Mouse (Mus musculus) spleen, adult 2 months (tissue): ENCODE measurements at regions not wholly inside any gene's neighbourhood (a gene's known extent, or its start where the extent isn't known, plus 50 kb on each side); places are given as distances from the start of the nearest gene placed in this dataset.

Experiments used
- CTCF ChIP-seq: fragments of 200-500 bp; IDR thresholded peaks from 2 replicates; pipeline ENCODE4 v1.5.1; 2011; ENCODE audit warnings: mild to moderate bottlenecking, inconsistent platforms; ENCODE audit not compliant: insufficient read depth, insufficient read length, insufficient replicate concordance; ENCODE audit errors: extremely low read depth
- POLR2A ChIP-seq: fragments of 200-500 bp; IDR thresholded peaks from 2 replicates; pipeline ENCODE4 v1.6.1; 2011; ENCODE audit warnings: low read depth, low read length, inconsistent platforms

DNA sequence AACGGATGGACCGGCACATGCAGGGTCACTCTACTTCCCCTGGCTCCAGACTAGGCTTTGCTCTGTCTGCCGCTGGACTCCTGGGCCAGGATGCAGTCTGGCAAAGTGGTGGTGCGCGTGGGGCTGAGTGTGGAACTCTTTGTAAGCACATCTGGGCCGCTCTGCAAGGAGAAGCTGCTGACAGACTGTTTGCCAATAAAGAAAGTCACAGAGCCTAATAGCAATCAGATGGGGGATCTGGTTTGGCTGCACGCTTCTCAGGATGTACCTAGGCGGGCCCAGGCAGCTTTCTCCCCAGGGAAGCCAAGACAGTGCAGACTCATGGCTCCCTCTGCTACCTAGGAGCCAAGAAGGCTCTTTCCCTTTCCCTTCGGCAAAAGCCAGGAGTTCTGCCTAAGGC is 519.0 kb downstream of the Zfp536 start:
- no peak for TF ChIP-seq POLR2A
- TF ChIP-seq CTCF = no peak
